Mouse (Mus musculus): Measurements from ENCODE around the gene Eps15. TPM values are rescaled to one million over a fixed set of nuclear protein-coding genes. Genes with fewer than 3 reads are reported as not detected.
A peak's percentile ranks its signal among the peaks of the same experiment; 100 is the strongest.

The Eps15 gene
- polyA plus RNA-seq, 1 experiment from 2014 or later: 61.1 TPM

- H3K9me3 ChIP-seq (ENCODE audit: control insufficient read depth, low read length): no peaks in the 10 kb centered on the region
- no peak overlapping the region for H3K4me2 ChIP-seq (ENCODE audit: low read depth)
- no peaks in the 10 kb centered on the region for H3K36me3 ChIP-seq (ENCODE audit: control insufficient read depth, insufficient read depth, low read length)
- 87% methylated on average over 1 of the region's 1 CpGs for WGBS
- DNase-seq (ENCODE audit: low spot score): no peak
- no peak overlapping the region for H3K27ac ChIP-seq (ENCODE audit: low read depth, low read length)
- H3K27me3 ChIP-seq (ENCODE audit: control insufficient read depth, insufficient read depth, low read length): no peaks in the 10 kb centered on the region
- H3K4me1 ChIP-seq (ENCODE audit: control insufficient read depth, insufficient read depth, low read length): no peaks in the 10 kb centered on the region
- ATAC-seq (ENCODE audit: insufficient read depth, low FRiP score, low TSS enrichment): no peak
- no peak overlapping the region for H3K9ac ChIP-seq (ENCODE audit: low read length)
- no peak overlapping the region for H3K4me3 ChIP-seq (ENCODE audit: low read depth, low read length)
Observed at GRCm38 (mm10) chr4:109378107-109378506, 98.0 kb downstream of the Eps15 start.

GRCm38 (mm10) chr4:109382457-109382856 lies 102.4 kb downstream of the Eps15 start:
- Histone ChIP-seq H3K36me3 (ENCODE audit: control insufficient read depth, insufficient read depth, low read length) (no peaks in the 10 kb centered on the region), H3K9me3 (ENCODE audit: control insufficient read depth, low read length) (no peaks in the 10 kb centered on the region), H3K4me3 (ENCODE audit: low read depth, low read length) (no peak overlapping the region), H3K4me2 (ENCODE audit: low read depth) (no peak overlapping the region), H3K4me1 (ENCODE audit: control insufficient read depth, insufficient read depth, low read length) (no peaks in the 10 kb centered on the region), H3K9ac (ENCODE audit: low read length) (no peak overlapping the region), H3K27me3 (ENCODE audit: control insufficient read depth, insufficient read depth, low read length) (no peaks in the 10 kb centered on the region), H3K27ac (ENCODE audit: low read depth, low read length) (no peak overlapping the region)
- ATAC-seq (ENCODE audit: insufficient read depth, low FRiP score, low TSS enrichment): no peak
- 85% methylated on average over 2 of the region's 2 CpGs for WGBS
- no peak for DNase-seq (ENCODE audit: low spot score)

- H3K27ac ChIP-seq (ENCODE audit: low read depth, low read length): no peak overlapping the region
- H3K4me2 ChIP-seq (ENCODE audit: low read depth): no peak overlapping the region
- peak; percentile 50; the same call in 1 of the 2 replicates for ATAC-seq (ENCODE audit: insufficient read depth, low FRiP score, low TSS enrichment)
- H3K4me3 ChIP-seq (ENCODE audit: low read depth, low read length): no peak overlapping the region
- 48% methylated on average over 4 of the region's 4 CpGs for WGBS
- no peaks in the 10 kb centered on the region for H3K9me3 ChIP-seq (ENCODE audit: control insufficient read depth, low read length)
- H3K9ac ChIP-seq (ENCODE audit: low read length): no peak overlapping the region
- DNase-seq (ENCODE audit: low spot score): no peak
- no peaks in the 10 kb centered on the region for H3K36me3 ChIP-seq (ENCODE audit: control insufficient read depth, insufficient read depth, low read length)
- H3K27me3 ChIP-seq (ENCODE audit: control insufficient read depth, insufficient read depth, low read length): no peaks in the 10 kb centered on the region
- no peaks in the 10 kb centered on the region for H3K4me1 ChIP-seq (ENCODE audit: control insufficient read depth, insufficient read depth, low read length)
Observed at GRCm38 (mm10) chr4:109385599-109385998, 105.5 kb downstream of the Eps15 start.

GRCm38 (mm10) chr4:109393229-109393779 lies 113.2 kb downstream of the Eps15 start:
- WGBS: 85% methylated on average over 6 of the region's 6 CpGs

GRCm38 (mm10) chr4:109393902-109394301 lies 113.8 kb downstream of the Eps15 start:
- H3K9ac ChIP-seq (ENCODE audit: low read length): 0 out of 2 replicates have a peak overlapping the region, but pooled peaks have one; percentile 11
- H3K9me3 ChIP-seq (ENCODE audit: control insufficient read depth, low read length): no peaks in the 10 kb centered on the region
- H3K27ac ChIP-seq (ENCODE audit: low read depth, low read length): no peak overlapping the region
- WGBS: 9% methylated on average over 13 of the region's 13 CpGs
- no peak overlapping the region for H3K4me3 ChIP-seq (ENCODE audit: low read depth, low read length)
- no peaks in the 10 kb centered on the region for H3K36me3 ChIP-seq (ENCODE audit: control insufficient read depth, insufficient read depth, low read length)
- no peaks in the 10 kb centered on the region for H3K4me1 ChIP-seq (ENCODE audit: control insufficient read depth, insufficient read depth, low read length)
- no peak overlapping the region for H3K4me2 ChIP-seq (ENCODE audit: low read depth)
- no peaks in the 10 kb centered on the region for H3K27me3 ChIP-seq (ENCODE audit: control insufficient read depth, insufficient read depth, low read length)
- no peak for ATAC-seq (ENCODE audit: insufficient read depth, low FRiP score, low TSS enrichment)
- DNase-seq (ENCODE audit: low spot score): no peak

More at GRCm38 (mm10) chr4:109393229-109393779, 113.2 kb downstream of the Eps15 start:
- H3K27me3 ChIP-seq (ENCODE audit: control insufficient read depth, insufficient read depth, low read length): no peaks in the 10 kb centered on the region
- H3K27ac ChIP-seq (ENCODE audit: low read depth, low read length): no peak overlapping the region
- ATAC-seq (ENCODE audit: insufficient read depth, low FRiP score, low TSS enrichment) (no peak), DNase-seq (ENCODE audit: low spot score) (no peak)
- H3K4me3 ChIP-seq (ENCODE audit: low read depth, low read length): no peak overlapping the region
- H3K4me1 ChIP-seq (ENCODE audit: control insufficient read depth, insufficient read depth, low read length): no peaks in the 10 kb centered on the region
- no peaks in the 10 kb centered on the region for H3K36me3 ChIP-seq (ENCODE audit: control insufficient read depth, insufficient read depth, low read length)
- H3K9me3 ChIP-seq (ENCODE audit: control insufficient read depth, low read length): no peaks in the 10 kb centered on the region
- no peak overlapping the region for H3K4me2 ChIP-seq (ENCODE audit: low read depth)
- no peak overlapping the region for H3K9ac ChIP-seq (ENCODE audit: low read length)

- Histone ChIP-seq H3K36me3 (ENCODE audit: control insufficient read depth, insufficient read depth, low read length) (no peaks in the 10 kb centered on the region), H3K27me3 (ENCODE audit: control insufficient read depth, insufficient read depth, low read length) (no peaks in the 10 kb centered on the region), H3K4me2 (ENCODE audit: low read depth) (no peak overlapping the region), H3K9me3 (ENCODE audit: control insufficient read depth, low read length) (no peaks in the 10 kb centered on the region), H3K27ac (ENCODE audit: low read depth, low read length) (no peak overlapping the region), H3K4me1 (ENCODE audit: control insufficient read depth, insufficient read depth, low read length) (no peaks in the 10 kb centered on the region), H3K4me3 (ENCODE audit: low read depth, low read length) (no peak overlapping the region), H3K9ac (ENCODE audit: low read length) (0 out of 2 replicates have a peak overlapping the region, but pooled peaks have one; percentile 11)
- no peak for ATAC-seq (ENCODE audit: insufficient read depth, low FRiP score, low TSS enrichment)
- DNase-seq (ENCODE audit: low spot score): no peak
- 33% methylated on average over 13 of the region's 13 CpGs for WGBS
Observed at GRCm38 (mm10) chr4:109394314-109395074, 114.4 kb downstream of the Eps15 start.

- Histone ChIP-seq H3K9me3 (ENCODE audit: control insufficient read depth, low read length) (no peaks in the 10 kb centered on the region), H3K4me3 (ENCODE audit: low read depth, low read length) (no peak overlapping the region), H3K27me3 (ENCODE audit: control insufficient read depth, insufficient read depth, low read length) (no peaks in the 10 kb centered on the region), H3K36me3 (ENCODE audit: control insufficient read depth, insufficient read depth, low read length) (no peaks in the 10 kb centered on the region), H3K4me1 (ENCODE audit: control insufficient read depth, insufficient read depth, low read length) (no peaks in the 10 kb centered on the region), H3K27ac (ENCODE audit: low read depth, low read length) (no peak overlapping the region), H3K4me2 (ENCODE audit: low read depth) (no peak overlapping the region), H3K9ac (ENCODE audit: low read length) (no peak overlapping the region)
- DNase-seq (ENCODE audit: low spot score) (no peak), ATAC-seq (ENCODE audit: insufficient read depth, low FRiP score, low TSS enrichment) (no peak)
- 90% methylated on average over 10 of the region's 10 CpGs for WGBS
Observed at GRCm38 (mm10) chr4:109400366-109400980, 120.4 kb downstream of the Eps15 start.

GRCm38 (mm10) chr4:109401176-109401689 lies 121.2 kb downstream of the Eps15 start:
- Histone ChIP-seq H3K4me3 (ENCODE audit: low read depth, low read length) (no peak overlapping the region), H3K9me3 (ENCODE audit: control insufficient read depth, low read length) (no peaks in the 10 kb centered on the region), H3K27me3 (ENCODE audit: control insufficient read depth, insufficient read depth, low read length) (no peaks in the 10 kb centered on the region), H3K27ac (ENCODE audit: low read depth, low read length) (no peak overlapping the region), H3K4me2 (ENCODE audit: low read depth) (no peak overlapping the region), H3K4me1 (ENCODE audit: control insufficient read depth, insufficient read depth, low read length) (peaks cover 6% of the 10 kb centered on the region; the same call in 1 of the 2 replicates), H3K36me3 (ENCODE audit: control insufficient read depth, insufficient read depth, low read length) (no peaks in the 10 kb centered on the region), H3K9ac (ENCODE audit: low read length) (no peak overlapping the region)
- WGBS: 71% methylated on average over 5 of the region's 5 CpGs
- ATAC-seq (ENCODE audit: insufficient read depth, low FRiP score, low TSS enrichment) (no peak), DNase-seq (ENCODE audit: low spot score) (no peak)
